Mouse (Mus musculus): ENCODE data around the gene Sestd1. TPM values are rescaled to one million over a fixed set of nuclear protein-coding genes. Genes with fewer than 3 reads are reported as not detected.

The Sestd1 gene
- total RNA-seq, 2 experiments from 2014 or later: 12.6 to 18.9 TPM

DNA sequence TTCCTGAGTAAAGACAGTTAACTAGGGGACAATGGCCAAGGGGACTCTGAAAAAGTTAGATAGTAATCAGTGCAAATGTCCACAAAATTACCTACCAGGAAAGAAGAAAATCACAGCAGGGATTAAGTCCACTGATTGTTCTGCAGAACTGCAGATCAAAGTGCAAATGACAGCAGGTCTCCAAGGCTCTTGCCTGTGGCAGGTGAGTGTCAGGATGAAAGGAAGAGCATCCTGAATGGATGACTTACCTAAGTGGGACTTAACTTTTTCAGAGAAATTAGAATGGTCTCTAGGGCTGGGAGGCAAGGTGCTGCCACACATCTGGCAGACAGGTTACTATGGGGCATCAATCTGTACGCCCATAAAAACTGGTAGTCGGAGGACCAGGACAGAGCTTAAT is 47.8 kb downstream of the Sestd1 start:
- no peak for DNase-seq (ENCODE audit: low spot score in 2 of 2)

DNA sequence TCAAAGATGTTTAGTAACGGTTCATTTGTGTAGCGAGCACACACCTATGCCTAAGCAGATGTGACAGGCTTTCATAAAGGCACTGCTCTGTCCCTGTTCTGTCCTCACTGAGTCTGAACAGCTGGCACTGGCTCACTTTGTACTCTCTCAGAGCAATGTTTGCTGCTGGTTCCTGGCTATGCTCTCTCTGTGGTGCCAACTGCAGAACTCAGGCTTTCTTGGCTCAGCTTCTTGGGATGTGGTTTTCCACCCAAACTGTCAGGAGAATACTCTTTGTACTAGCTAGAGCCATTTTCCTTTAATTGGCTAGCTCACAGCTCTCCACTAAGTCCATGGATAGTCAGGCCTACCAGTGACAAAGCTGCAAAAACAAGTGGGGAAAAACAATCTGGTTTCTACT is 59.4 kb downstream of the Sestd1 start:
- DNase-seq (ENCODE audit: low spot score in 2 of 2): no peak

DNA sequence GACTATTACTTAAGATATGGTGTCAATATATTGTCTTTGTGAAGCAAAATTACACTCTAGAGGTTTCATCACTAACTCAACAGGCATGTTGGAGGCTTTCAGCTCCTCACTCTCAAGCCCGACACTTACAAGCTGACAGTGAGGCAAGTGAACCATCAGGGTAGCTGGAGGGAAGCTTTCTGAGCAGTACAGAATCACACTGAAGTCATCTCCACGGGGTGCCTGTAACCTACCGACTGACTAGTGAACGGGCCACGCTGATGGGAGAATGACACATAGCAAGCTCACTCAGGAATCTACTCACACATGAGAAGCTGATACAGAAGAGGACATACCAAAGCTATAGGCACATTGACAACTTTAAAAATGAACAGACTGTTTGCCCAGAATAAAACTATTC is 67.5 kb downstream of the Sestd1 start:
- DNase-seq (ENCODE audit: low spot score in 2 of 2): no peak

DNA sequence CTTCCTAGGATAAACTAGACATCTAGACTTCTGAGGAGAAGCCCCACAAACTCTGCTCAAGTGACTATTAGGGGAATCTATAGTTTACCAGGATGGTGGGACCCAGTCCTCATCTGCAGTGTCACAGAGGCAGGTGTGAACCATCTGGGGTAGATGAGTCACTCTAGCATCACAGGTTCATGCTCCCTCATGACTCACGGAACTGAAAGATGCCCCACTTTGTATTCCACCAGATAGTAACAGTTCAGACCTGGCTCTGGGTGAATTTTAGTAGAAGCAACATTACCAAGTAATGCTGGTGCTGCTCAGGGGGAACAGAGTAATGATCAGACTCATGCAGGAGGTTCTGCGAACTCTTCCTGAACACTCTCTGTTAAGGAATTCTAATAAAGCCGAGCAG is 73.4 kb downstream of the Sestd1 start:
- no peak for DNase-seq (ENCODE audit: low spot score in 2 of 2)

DNA sequence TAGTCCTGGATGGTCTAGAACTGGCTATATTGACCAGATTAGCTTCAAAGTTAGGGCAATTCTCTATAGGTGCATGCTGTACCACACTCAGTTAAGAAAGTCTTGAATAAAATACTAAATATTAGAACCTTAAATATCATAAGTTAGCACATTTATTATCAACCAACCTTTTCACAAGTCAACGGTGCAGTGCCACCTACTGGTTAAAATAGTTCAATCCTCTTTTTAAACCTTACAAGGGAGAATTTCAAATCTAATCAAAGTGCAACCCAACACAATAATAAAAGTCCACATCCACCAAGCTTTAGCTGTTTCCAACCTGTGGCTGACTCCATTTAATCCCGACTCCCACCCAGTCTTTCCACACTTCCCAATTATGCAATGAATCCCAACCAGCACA is 76.5 kb downstream of the Sestd1 start:
- DNase-seq (ENCODE audit: low spot score in 2 of 2): no peak

DNA sequence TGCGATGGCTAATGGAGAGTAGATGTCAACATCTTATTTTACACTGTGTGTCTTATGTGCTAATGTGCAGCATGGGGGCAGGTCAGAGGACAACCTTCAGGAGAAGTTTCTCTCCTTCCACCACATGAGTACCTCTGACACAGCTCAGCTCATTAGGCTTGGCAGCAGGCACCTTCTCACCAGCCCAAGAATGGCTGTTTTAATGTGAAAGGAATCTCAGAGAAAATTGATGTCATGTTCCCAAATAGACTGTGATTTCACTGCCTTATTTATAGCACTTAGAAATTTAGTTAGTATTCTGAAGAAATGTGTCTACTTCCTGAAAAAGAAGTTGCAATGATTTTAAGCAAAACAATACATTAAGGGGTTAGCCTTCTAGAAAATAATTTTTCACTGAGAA is 78.5 kb downstream of the Sestd1 start:
- no peak for DNase-seq (ENCODE audit: low spot score in 2 of 2)

DNA sequence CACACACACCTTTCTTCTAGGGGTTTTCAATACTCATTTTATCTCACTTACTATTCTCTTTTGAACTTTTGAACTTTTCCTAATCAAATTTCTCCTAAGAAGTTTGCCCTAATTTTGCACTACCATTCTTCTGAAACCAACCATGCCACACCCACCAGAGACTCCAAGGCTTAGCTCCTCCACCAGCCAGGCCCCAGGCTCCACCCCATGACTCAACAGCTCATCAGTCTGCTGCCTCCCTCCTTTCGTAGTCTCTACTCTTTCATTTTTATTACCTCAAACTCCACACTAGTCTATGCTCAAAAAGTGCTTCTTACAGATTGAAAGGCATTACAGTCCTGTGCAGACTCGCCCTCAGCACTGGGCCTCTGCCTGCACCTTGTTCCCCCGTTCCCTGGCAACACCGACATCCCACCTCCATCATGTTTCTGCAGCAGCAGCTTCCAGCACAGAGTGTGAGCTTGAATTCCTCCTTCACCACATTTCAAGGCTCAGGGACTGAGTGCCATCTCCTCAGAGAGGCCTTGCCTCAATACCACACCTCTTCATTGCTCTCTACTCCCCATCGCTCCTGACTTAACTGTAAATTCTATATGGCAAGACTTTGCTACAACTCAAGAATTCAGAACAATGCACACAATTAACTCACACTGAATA is 79.3 kb downstream of the Sestd1 start:
- DNase-seq (ENCODE audit: low spot score in 2 of 2): no peak

DNA sequence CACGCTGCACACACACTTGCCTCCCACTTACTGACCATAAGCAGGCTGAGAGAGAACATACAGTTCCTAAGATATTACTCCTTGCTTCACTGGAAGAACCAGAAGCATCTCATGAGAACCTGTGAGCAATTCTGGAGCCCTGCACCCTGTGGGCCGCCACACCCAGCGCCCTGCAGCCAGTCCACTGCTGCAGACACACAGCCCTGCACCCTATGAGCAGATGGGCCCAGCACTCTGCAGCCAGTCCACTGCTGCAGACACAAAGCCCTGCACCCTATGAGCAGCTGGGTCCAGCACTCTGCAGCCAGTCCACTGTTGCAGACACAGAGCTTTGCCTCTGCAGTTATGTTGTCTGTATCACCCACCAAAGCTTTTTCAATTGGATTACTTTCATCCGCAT is 80.0 kb downstream of the Sestd1 start:
- no peak for DNase-seq (ENCODE audit: low spot score in 2 of 2)

DNA sequence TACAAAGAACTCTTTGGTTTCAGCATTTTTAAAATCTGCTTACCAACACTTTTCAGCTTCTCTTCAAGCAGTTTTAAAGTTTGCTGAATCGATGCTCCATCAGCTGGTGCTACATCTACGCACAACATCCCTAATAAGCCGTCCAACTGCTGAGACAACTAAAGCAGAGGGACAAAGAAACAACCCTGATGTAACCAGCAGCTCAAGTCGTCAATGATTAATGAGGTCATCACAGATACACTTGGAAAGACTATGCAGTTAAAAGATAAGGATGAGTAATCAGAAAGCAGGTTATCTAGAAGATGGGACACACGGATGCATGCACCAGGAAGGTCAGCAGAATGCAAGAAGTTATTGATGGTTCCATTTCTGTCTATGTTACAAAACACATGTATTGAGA is 82.1 kb downstream of the Sestd1 start:
- no peak for DNase-seq (ENCODE audit: low spot score in 2 of 2)

DNA sequence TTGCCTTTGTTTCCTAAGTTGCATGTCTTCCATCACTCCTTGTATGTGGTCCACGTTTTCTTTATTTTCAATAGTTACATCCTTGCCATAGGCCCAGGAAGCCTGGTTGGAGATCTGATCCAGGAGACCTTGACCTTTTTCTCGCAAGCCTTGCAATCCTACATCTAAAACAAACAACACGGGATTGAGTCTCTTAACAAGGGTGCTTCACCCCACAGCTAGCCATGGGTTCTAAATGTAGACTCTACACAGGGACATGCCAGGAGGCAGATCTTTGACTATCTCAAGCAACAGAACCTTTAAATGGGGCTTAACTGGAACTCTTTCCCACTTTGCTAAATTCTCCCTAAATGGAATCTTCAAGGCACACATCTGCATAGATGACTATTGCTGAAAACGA is 83.6 kb downstream of the Sestd1 start:
- DNase-seq (ENCODE audit: low spot score in 2 of 2): no peak

DNA sequence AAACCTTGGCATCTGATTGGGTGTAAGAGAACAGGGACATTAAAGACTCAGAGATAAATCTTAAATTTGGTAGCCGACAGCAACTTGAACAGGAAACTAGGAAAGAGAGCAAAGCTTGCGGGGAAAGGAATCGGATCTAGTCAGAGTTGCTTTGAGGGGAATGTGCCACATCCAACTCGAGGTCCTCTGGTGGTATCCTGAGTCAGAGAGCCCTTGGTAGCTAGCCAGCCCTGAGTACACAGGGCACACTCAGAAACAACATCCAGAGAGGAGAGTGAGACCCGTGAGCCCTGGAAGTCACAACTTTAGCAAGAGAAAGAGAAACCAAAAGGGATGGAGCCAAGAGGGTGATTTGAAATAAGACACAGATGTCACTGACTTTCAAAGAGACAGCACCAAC is 85.3 kb downstream of the Sestd1 start:
- DNase-seq (ENCODE audit: low spot score in 2 of 2): no peak

DNA sequence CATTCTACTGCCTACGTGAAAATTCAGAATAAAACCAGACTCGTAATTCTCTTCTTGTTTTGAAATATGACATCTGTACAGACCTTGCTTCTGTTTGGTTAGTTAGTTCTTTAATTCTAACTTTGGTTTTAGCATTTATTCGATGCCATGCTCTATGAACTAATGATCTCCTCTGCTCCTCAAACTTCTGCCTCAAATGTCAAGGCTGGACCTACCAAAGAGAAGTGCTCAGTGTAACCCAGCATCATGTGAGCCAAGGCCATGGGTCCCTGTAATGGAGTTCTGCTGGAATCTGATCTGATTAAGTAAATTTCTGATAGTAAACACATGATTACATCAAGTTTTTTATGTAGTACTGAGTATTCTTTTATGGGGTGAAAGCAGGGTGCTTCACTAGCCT is 88.6 kb downstream of the Sestd1 start:
- no peak for DNase-seq (ENCODE audit: low spot score in 2 of 2)

DNA sequence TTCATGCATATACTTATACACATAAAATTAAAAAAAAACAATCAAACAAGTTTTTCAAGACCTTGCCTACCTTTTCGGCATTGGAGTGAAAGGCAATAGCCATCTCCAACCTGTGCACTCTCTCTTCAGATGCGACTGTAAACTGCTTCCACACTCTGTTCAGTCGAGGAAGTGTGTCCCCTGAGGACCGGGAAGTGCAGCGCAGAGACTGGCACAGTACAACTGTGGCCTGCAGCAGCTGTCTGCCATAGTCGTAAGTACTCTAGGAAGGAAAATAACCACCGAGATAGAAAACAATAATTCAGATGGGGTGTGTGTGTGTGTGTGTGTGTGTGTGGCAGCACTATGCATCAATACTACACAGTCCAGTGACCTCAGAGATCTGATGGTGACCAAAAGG is 89.5 kb downstream of the Sestd1 start:
- DNase-seq (ENCODE audit: low spot score in 2 of 2): no peak

DNA sequence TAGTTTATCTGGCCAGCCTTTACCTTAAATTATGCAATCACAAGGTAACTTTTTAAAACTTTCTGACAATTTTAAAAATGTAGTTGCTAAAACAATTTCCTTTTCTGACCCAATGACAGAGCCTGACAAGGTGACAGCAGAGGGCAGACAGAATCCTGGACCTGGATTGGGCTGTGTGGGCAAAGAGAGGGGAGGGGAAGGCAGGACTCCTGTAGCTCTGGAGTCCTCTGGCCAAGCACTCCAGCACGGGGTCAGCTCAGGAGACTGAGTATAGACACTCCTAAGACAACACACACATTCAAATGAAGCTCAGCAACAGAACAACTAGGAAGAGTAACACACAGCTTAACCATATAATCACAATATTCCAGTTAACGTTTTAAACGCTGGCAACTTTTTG is 90.1 kb downstream of the Sestd1 start:
- no peak for DNase-seq (ENCODE audit: low spot score in 2 of 2)

DNA sequence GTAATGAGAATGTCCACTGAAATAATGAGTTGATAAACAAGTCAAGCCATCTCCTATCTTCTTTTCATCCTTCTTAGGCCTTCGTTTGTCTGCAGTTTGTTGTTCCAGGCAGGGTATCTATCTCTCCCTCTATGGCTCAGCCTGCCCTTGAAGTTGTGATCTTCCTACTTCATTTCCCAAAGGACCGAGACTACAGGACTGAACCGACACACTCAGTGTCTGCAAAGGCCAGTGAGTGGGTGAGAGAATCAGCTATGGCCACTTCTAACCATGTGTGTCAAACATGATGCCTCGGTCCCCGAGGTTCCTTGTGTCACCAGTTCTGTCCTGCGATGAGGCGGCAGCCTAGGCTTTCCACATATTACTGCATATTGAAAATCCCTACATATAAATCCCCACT is 90.7 kb downstream of the Sestd1 start:
- no peak for DNase-seq (ENCODE audit: low spot score in 2 of 2)

DNA sequence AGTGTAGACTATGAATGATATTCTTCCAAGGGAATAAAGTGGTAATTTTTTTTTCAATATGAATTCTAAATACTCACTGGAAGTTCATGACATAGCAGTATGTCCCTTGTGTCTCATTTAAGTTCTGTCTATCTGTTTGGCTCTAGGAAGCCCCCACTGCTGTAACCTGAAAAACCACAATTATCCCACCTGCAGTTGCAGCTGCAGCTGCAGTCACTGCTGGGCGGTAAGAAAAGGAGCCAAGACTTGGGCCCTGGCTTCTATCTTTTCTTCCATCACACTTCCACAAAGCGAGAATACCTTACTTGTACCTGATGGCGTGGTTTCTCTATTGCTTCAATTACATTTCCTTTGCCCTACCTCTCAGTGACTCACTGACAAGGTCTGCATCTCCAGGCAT is 92.9 kb downstream of the Sestd1 start:
- no peak for DNase-seq (ENCODE audit: low spot score in 2 of 2)

DNA sequence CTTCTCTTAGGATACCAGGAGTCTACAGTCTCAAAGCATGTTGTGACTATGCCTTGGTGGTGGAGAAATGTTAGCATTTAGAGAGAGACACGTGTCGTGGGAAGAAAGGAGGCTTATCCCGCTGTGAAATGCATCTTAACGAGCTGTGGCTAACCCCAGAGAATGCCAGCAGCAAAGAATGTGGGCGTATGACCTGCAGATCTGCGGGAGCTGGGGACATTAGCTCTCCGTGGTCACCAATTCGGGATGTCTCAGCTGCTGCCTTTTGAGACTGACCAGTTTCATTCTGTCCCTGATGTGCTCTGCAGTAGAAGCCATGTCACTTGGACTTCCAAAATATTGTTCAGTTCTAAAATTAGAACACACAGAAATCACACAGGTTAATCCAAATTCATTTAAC is 93.5 kb downstream of the Sestd1 start:
- no peak for DNase-seq (ENCODE audit: low spot score in 2 of 2)

DNA sequence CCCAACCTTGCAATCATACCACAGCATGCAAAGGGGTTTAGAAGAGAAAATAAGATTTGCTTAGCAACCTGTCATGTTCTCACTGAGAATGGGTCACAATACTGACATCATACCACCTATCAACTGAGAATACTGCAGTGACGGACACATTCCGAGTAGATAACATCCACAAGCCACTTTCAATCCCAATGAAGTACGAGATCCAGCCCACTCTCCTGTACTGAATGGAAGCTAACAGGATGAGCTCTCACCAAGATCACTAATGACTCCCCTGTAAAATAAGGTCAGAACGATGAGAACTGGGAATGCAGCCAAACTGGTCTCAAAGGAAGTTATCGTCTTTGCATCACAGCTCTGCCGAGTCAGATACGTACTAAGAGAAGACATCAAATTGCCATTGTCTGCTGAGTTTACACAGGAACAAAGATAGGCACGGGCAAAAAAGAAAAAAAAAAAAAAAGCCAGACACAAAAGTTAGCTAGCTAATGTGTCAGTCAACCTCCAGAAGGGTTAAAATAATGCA is 96.3 kb downstream of the Sestd1 start:
- no peak for DNase-seq (ENCODE audit: low spot score in 2 of 2)

DNA sequence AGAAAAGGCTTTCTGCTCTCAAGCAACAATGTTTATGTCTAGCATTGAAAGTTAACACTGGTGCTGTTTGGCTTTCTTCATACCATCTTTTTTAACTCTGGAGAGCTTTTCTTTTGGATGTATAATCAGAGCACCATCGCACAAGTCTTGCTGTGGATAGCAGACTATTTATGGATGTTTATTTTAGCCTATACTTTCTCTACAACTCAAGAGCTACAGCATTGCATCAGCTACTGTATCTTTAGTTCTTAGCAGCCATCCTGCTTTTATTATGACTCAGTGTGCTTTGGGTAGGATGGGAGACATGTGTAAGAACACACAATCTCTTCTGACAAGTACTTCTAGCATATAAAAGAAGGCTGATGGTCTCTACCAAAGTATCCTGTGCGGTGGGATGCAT is 96.7 kb downstream of the Sestd1 start:
- no peak for DNase-seq (ENCODE audit: low spot score in 2 of 2)

DNA sequence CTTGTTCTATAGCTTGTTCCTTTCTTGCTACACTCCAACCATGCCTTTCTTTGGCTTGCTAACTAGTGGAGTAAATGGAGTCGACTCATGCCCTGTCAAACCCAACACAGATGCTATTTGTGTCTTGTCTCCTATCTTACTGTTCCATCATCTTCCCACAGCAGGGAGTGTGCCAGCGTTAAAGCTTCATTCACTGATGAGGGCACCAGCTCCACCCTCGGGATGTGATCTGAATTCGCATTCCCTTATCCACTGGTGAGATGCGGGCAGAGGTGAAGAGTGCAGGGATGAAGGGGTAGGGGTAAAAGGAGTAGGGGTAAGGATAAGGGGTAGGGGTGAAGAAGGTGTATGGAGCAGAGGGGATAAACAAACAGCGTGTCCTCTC is 97.4 kb downstream of the Sestd1 start:
- DNase-seq (ENCODE audit: low spot score in 2 of 2): no peak

DNA sequence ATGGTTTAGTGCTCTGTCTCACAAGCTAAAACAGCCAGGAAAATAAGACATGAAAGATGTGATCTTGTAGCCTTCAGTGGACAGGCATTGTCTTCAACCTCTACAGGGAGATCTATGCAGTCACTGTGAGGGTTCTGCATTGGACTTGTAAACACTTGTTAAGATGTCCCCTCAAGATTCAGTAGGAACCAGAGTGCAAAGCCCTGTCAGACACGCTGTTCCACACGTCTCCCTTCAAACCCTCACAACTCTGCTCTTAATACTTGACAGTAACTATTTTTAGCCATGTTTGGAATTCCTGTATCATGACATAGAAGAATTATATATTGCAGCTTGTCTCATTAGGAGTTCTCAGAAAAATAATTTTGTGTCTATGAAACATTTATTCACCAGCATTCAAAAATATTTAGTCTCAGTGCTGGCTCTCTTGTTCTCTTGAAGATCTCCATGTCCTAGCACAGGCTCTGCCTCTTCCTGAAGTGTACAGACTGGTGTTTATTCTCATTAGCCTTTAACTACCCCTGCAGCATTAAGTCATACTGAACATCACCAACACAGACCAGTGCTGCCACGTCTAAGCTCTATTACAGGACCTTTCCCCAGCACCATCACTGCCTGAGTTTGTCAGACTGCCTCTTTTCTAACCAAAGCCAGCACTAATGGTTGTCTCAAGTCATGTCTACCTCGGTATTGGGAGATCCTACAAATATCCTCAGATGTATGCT is 98.0 kb downstream of the Sestd1 start:
- DNase-seq (ENCODE audit: low spot score in 2 of 2): no peak

DNA sequence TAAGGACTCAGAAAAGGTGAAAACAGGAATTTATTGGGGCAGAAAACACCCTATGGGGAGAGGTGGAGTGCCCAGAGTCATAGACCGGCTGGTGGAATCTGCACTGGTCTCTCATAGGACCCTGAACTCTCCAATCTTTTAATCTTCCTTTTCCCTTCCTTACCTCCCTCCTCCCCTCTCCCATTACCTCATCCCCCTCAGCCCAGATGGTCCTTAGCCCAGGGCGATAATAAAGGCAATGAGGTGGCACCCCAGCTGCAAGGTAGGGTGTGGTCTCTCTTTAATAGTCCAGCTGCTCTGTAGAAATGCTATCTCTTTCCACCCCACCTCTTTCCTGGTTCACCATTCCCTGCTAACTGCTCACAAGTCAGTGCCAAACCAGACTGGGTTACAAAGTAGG is 102.9 kb downstream of the Sestd1 start:
- no peak for DNase-seq (ENCODE audit: low spot score in 2 of 2)

DNA sequence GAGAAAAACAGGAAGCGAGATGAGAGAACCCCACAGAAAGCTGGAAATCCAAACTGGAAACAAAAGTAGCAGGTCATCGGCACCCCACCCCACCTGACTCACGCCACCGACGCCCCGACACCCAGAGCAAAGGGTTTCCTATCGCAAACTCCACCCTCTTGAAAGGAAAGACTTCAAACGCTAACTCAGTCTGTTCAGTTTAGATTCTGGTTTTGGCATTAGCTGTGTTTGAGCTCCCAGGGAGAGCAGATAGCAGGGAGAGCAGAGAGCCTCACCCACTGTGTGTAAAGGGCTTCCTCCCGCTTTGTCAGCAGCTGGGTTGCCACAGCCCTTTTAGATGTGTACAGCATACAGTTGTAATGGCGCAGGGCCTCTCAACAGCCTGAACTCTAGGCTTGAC is 104.0 kb downstream of the Sestd1 start:
- DNase-seq (ENCODE audit: low spot score in 2 of 2): no peak
